12 mouse cellular contexts compared by ENCODE assay signal in the genomic region with DNA sequence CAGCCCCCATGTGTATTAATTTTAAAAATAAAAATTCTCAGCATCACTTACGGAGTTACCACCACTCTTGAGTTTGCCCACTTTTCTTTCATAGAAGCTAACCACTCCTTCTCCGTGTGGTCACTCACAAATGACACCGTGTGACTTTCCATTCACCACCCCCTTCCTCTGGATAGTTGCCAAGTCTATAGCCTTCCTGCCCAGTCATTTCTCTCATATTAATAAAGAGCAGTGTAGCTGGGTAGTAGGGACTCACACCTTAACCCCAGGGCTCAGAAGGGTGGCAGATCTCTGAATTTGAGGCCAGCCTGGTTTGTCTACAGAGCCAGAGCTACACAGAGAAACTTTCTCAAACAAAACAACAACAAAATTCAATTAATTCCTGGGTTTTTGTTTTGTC. TPM values are rescaled to one million over a fixed set of nuclear protein-coding genes. Genes with fewer than 3 reads are reported as not detected.
A peak's percentile ranks its signal among the peaks of the same experiment; 100 is the strongest.
DNase-seq lines count a peak whose midpoint lies in the region; ATAC-seq lines count a peak whose summit lies in the region.
"Had no signal": no experiment of that assay in that cellular context is flagged by ENCODE, and none has a peak within 500 bp of the region (broad histone marks: within the 10 kb centered on the region; RNA-seq: fewer than 3 reads in every experiment).

No protein-coding gene starts in this region.

- no peak overlapping the region for H3K27ac ChIP-seq in heart, embryonic 14.5 days (replicated peaks in 1 of 2; ENCODE audit: control insufficient read depth in 1 of 2, insufficient read depth in 1 of 2, low read depth in 2 of 2, low read length in 2 of 2)
- H3K27ac ChIP-seq: midbrain, embryonic 12.5 days had no signal

- 30% methylated on average over 3 of the region's 3 CpGs for WGBS in heart, embryonic 14.5 days

- H3K4me3 ChIP-seq in heart, embryonic 14.5 days (ENCODE audit: control insufficient read depth in 1 of 2, insufficient read depth in 1 of 2, low read depth in 1 of 2, low read length in 2 of 2): no peak overlapping the region
- H3K4me3 ChIP-seq: midbrain, embryonic 12.5 days had no signal

- peaks cover 33% of the 10 kb centered on the region for H3K36me3 ChIP-seq in heart, embryonic 14.5 days (ENCODE audit: control insufficient read depth, insufficient read depth, low read length)

- no peaks in the 10 kb centered on the region for H3K27me3 ChIP-seq in heart, embryonic 14.5 days (ENCODE audit: control insufficient read depth, insufficient read depth, low read length)
- H3K27me3 ChIP-seq: midbrain, embryonic 12.5 days had no signal

- peak overlapping the region; percentile 30 for H3K4me2 ChIP-seq in heart, embryonic 14.5 days (ENCODE audit: low read length)
- H3K4me2 ChIP-seq: midbrain, embryonic 12.5 days had no signal

- ATAC-seq in heart, embryonic 14.5 days (ENCODE audit: insufficient number of reproducible peaks, insufficient read depth, low FRiP score, low read depth): no peak
- ATAC-seq: forebrain, embryonic 16.5 days had no signal

- H3K9me3 ChIP-seq in heart, embryonic 14.5 days (ENCODE audit: control insufficient read depth, low read length): no peaks in the 10 kb centered on the region
- H3K9me3 ChIP-seq: midbrain, embryonic 12.5 days had no signal

- DNase-seq in adrenal gland, adult 2 months: peak; percentile 52
- no peak for DNase-seq in adrenal gland, adult 18-20 months (ENCODE audit: low spot score in 2 of 2)
- peak; percentile 50 for DNase-seq in kidney, adult 9 months
- DNase-seq in kidney, adult 18-20 months: no peak
- DNase-seq in lung, postnatal 25 days (ENCODE audit: low spot score): peak; percentile 61
- no peak for DNase-seq in frontal cortex, adult 2 months (ENCODE audit: extremely low spot score in 1 of 2, low spot score in 1 of 2)
- DNase-seq in spleen, postnatal 4 days (ENCODE audit: low spot score in 2 of 2): no peak
- DNase-seq: layer of hippocampus, adult 9-11 months; thymus, postnatal 4 days had no signal

- H3K4me1 ChIP-seq in heart, embryonic 14.5 days (ENCODE audit: control insufficient read depth in 2 of 2, insufficient read depth in 2 of 2, low read length in 2 of 2): peaks cover 9 to 38% of the 10 kb centered on the region in 2 experiments

- H3K9ac ChIP-seq in heart, embryonic 14.5 days (ENCODE audit: low read length): peak overlapping the region; percentile 23; the same call in 1 of the 2 replicates
- H3K9ac ChIP-seq: midbrain, embryonic 12.5 days had no signal

RNA-seq across cellular contexts. Expression of a gene that starts 5.1 kb away (rescaled TPM):
- 100 to 1,000 TPM; 169 to 173 TPM for total RNA-seq in adrenal gland, adult 2 months (2021)
- polyA plus RNA-seq in adrenal gland, adult 2 months (2012; rRNA removed): 29.1 and 36.8 TPM in 2 replicates
- 100 to 1,000 TPM; 142 to 182 TPM for total RNA-seq in adrenal gland, adult 18-20 months (2021)
- 132 and 148 TPM in 2 replicates for polyA plus RNA-seq in heart, embryonic 14.5 days (2014; fragmentation: Nextera tagmentation; extraction: Ambion mirVana)
- polyA plus RNA-seq in frontal cortex, adult 2 months (2012; rRNA removed): 95.8 and 103 TPM in 2 replicates

RNA-seq across cellular contexts. Expression of a gene that starts 34.2 kb away (rescaled TPM):
- 1 to 10 TPM; 2.5 to 3.2 TPM for total RNA-seq in adrenal gland, adult 2 months (2021)
- 1.4 and 1.8 TPM in 2 replicates for polyA plus RNA-seq in adrenal gland, adult 2 months (2012; rRNA removed)
- total RNA-seq in adrenal gland, adult 18-20 months (2021): 1 to 10 TPM; 2.8 to 2.9 TPM
- 2.5 and 2.7 TPM in 2 replicates for polyA plus RNA-seq in heart, embryonic 14.5 days (2014; fragmentation: Nextera tagmentation; extraction: Ambion mirVana)
- polyA plus RNA-seq in frontal cortex, adult 2 months (2012; rRNA removed): 1.0 TPM in 2 replicates

RNA-seq across cellular contexts. Expression of a gene that starts 49.9 kb away (rescaled TPM):
- 10 to 100 TPM; 13.3 to 35.0 TPM for total RNA-seq in adrenal gland, adult 2 months (2021)
- 111 and 156 TPM in 2 replicates for polyA plus RNA-seq in adrenal gland, adult 2 months (2012; rRNA removed)
- 10 to 100 TPM; 13.3 to 13.8 TPM for total RNA-seq in adrenal gland, adult 18-20 months (2021)
- 31.8 and 33.9 TPM in 2 replicates for polyA plus RNA-seq in heart, embryonic 14.5 days (2014; fragmentation: Nextera tagmentation; extraction: Ambion mirVana)
- polyA plus RNA-seq in frontal cortex, adult 2 months (2012; rRNA removed): 8.6 and 9.3 TPM in 2 replicates

RNA-seq across cellular contexts. Expression of a gene that starts 58.7 kb away (rescaled TPM):
- 10 to 100 TPM; 55.4 to 68.7 TPM for total RNA-seq in adrenal gland, adult 2 months (2021)
- polyA plus RNA-seq in adrenal gland, adult 2 months (2012; rRNA removed): 98.3 and 98.7 TPM in 2 replicates
- 10 to 100 TPM; 56.3 to 63.1 TPM for total RNA-seq in adrenal gland, adult 18-20 months (2021)
- 41.8 and 46.8 TPM in 2 replicates for polyA plus RNA-seq in heart, embryonic 14.5 days (2014; fragmentation: Nextera tagmentation; extraction: Ambion mirVana)
- 201 and 206 TPM in 2 replicates for polyA plus RNA-seq in frontal cortex, adult 2 months (2012; rRNA removed)

Comparison
In these comparisons a context has a peak if more than half of its experiments do, and no peak if none do; other contexts are left out.
1. DNase-seq: peak in adrenal gland, adult 2 months (single experiment), kidney, adult 9 months (single experiment) and lung, postnatal 25 days (single experiment); none in adrenal gland, adult 18-20 months (0 of 2), kidney, adult 18-20 months (single experiment), frontal cortex, adult 2 months (0 of 2) and spleen, postnatal 4 days (0 of 2).